Mouse (Mus musculus): ENCODE results near the gene Cadm2. TPM values are rescaled to one million over a fixed set of nuclear protein-coding genes. Genes with fewer than 3 reads are reported as not detected.

Cadm2 gene
- polyA plus RNA-seq, 1 experiment from 2014 or later, result 4.1 TPM

GRCm38 (mm10) chr16:67017710-67018109 lies 603.0 kb downstream of the Cadm2 start:
- no peak overlapping the region for H3K27ac ChIP-seq

DNA sequence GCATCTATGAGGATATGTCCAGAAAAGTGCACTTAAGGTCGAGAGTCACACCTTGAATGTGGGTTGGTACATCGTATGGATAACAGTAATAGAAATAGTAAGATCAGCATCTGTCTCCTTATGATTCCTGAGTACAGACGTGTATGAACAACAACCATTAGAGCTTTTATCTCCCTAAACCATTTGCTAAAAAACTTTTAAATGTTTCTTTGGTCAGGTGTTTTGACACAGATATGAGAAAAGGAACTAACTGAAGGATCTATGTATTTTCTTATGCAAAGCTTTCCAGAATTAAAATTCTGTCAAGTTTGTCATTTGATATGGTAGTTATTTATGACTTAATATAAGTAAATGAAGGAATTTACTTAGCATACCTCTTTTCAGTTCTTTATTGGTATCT lies 617.5 kb downstream of the Cadm2 start:
- no peak overlapping the region for H3K4me3 ChIP-seq (replicated peaks)
- H3K27me3 ChIP-seq, result no peaks in the 10 kb centered on the region
- H3K9ac ChIP-seq (replicated peaks), result no peak overlapping the region
- no peak for ATAC-seq (ENCODE audit: insufficient number of reproducible peaks, insufficient read depth, low FRiP score, low TSS enrichment, low read depth)
- no peak overlapping the region for H3K27ac ChIP-seq
- H3K4me2 ChIP-seq, result no peak overlapping the region
- H3K9me3 ChIP-seq, result no peaks in the 10 kb centered on the region
- H3K36me3 ChIP-seq, result no peaks in the 10 kb centered on the region
- WGBS, result 81% methylated on average over 3 of the region's 3 CpGs
- H3K4me1 ChIP-seq (replicated peaks), result no peaks in the 10 kb centered on the region

More at GRCm38 (mm10) chr16:67017710-67018109, 603.0 kb downstream of the Cadm2 start:
- no peaks in the 10 kb centered on the region for H3K9me3 ChIP-seq
- 89% methylated on average over 2 of the region's 2 CpGs for WGBS
- H3K27me3 ChIP-seq, result no peaks in the 10 kb centered on the region
- H3K4me1 ChIP-seq (replicated peaks), result no peaks in the 10 kb centered on the region
- no peaks in the 10 kb centered on the region for H3K36me3 ChIP-seq
- no peak overlapping the region for H3K4me2 ChIP-seq
- no peak overlapping the region for H3K4me3 ChIP-seq (replicated peaks)
- ATAC-seq (ENCODE audit: insufficient number of reproducible peaks, insufficient read depth, low FRiP score, low TSS enrichment, low read depth), result no peak
- H3K9ac ChIP-seq (replicated peaks), result no peak overlapping the region

- no peak overlapping the region for H3K27ac ChIP-seq
- H3K4me3 ChIP-seq (replicated peaks), result no peak overlapping the region
- no peak for ATAC-seq (ENCODE audit: insufficient number of reproducible peaks, insufficient read depth, low FRiP score, low TSS enrichment, low read depth)
- H3K4me1 ChIP-seq (replicated peaks), result no peaks in the 10 kb centered on the region
- no peak overlapping the region for H3K4me2 ChIP-seq
- no peaks in the 10 kb centered on the region for H3K36me3 ChIP-seq
- H3K9me3 ChIP-seq, result no peaks in the 10 kb centered on the region
- no peak overlapping the region for H3K9ac ChIP-seq (replicated peaks)
- WGBS, result 42% methylated on average over 4 of the region's 4 CpGs
- no peaks in the 10 kb centered on the region for H3K27me3 ChIP-seq
These were observed 619.0 kb downstream of the Cadm2 start for GRCm38 (mm10) chr16:67001707-67002106.

- Histone ChIP-seq H3K9ac (replicated peaks) (no peak overlapping the region), H3K36me3 (no peaks in the 10 kb centered on the region), H3K9me3 (no peaks in the 10 kb centered on the region), H3K4me1 (replicated peaks) (no peaks in the 10 kb centered on the region), H3K27me3 (no peaks in the 10 kb centered on the region), H3K27ac (no peak overlapping the region), H3K4me3 (replicated peaks) (no peak overlapping the region), H3K4me2 (no peak overlapping the region)
- WGBS, result 79% methylated on average over 2 of the region's 2 CpGs
- no peak for ATAC-seq (ENCODE audit: insufficient number of reproducible peaks, insufficient read depth, low FRiP score, low TSS enrichment, low read depth)
These were observed 623.2 kb downstream of the Cadm2 start for GRCm38 (mm10) chr16:66997461-66997860.

DNA sequence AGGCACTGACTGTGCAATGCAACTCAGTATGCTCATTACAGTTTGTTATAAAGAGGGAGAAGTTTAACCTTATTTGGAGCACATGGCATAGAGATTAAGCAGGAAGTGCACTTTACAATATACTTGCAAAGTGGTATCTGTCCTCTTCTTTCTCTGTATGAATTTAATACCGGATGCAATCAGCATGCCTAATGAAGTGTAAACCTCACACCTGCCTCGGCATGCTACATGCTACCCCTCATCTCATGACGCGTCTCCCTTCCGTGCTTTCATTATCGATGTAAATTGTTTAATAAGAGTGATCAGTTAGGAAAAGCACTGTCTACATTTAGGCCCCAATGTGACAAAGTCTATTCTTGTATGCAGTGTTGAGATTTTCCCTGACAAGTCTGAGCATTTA lies 633.0 kb downstream of the Cadm2 start:
- Histone ChIP-seq H3K4me1 (replicated peaks) (no peaks in the 10 kb centered on the region), H3K4me3 (replicated peaks) (no peak overlapping the region), H3K27ac (no peak overlapping the region), H3K36me3 (no peaks in the 10 kb centered on the region), H3K27me3 (no peaks in the 10 kb centered on the region), H3K4me2 (no peak overlapping the region), H3K9ac (replicated peaks) (no peak overlapping the region), H3K9me3 (no peaks in the 10 kb centered on the region)
- 95% methylated on average over 6 of the region's 6 CpGs for WGBS
- ATAC-seq (ENCODE audit: insufficient number of reproducible peaks, insufficient read depth, low FRiP score, low TSS enrichment, low read depth), result no peak

- WGBS, result 78% methylated on average over 7 of the region's 7 CpGs
- no peaks in the 10 kb centered on the region for H3K4me1 ChIP-seq (replicated peaks)
- no peaks in the 10 kb centered on the region for H3K36me3 ChIP-seq
- no peak overlapping the region for H3K4me3 ChIP-seq (replicated peaks)
- H3K9me3 ChIP-seq, result no peaks in the 10 kb centered on the region
- no peak overlapping the region for H3K27ac ChIP-seq
- no peaks in the 10 kb centered on the region for H3K27me3 ChIP-seq
- H3K4me2 ChIP-seq, result no peak overlapping the region
- H3K9ac ChIP-seq (replicated peaks), result no peak overlapping the region
- no peak for ATAC-seq (ENCODE audit: insufficient number of reproducible peaks, insufficient read depth, low FRiP score, low TSS enrichment, low read depth)
These were observed 633.8 kb downstream of the Cadm2 start for GRCm38 (mm10) chr16:66986879-66987278.

DNA sequence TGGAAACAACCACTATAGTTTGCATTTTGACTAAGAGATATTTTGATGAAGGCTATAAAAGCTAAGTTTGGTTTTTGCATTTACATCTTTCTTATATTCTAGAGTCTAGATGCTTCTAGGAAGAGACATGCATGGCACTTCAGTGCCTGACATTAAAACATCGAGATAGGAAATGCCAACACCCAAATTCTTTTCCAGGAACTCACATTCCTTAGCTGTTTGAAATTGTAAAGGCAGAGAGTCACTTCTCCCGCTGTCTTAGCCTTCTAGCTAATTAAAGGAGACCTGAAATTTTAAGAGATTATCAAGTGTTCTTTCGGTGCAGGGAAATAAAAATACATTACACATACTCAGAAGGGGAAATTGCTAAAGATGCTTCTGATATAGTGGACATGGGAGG lies 649.8 kb downstream of the Cadm2 start:
- 62% methylated on average over 3 of the region's 3 CpGs for WGBS
- no peak overlapping the region for H3K4me3 ChIP-seq (replicated peaks)
- ATAC-seq (ENCODE audit: insufficient number of reproducible peaks, insufficient read depth, low FRiP score, low TSS enrichment, low read depth), result no peak

DNA sequence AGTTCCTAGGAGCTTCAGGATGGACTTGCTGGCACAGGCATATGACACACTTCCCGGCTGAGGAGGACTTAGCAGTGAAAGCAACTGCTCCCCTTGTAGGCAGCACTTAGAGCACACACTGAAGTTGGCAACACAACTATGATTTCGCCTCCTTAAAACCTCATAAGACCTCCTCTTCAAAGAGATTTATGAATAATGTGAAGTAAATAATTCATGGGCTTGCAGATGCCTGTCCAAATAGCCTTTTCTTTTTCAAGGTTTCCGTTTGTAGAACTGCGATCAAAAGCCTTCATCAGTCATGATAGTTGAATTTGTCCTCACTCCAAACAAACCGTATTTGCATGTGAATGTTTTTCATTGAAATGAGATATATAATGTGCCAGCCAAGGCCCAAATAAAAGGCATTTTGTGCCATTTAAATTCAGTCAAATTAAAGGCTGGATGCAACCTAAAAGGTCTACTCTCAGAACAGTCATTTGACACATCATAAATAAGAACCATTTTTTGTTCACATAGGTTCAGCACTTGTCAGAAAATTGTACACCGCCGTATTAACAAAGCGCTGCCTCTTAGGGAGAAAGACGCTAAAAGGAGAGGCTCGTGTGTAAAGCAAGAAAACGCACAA lies 651.1 kb downstream of the Cadm2 start:
- no peak for ATAC-seq (ENCODE audit: insufficient number of reproducible peaks, insufficient read depth, low FRiP score, low TSS enrichment, low read depth)
- H3K4me2 ChIP-seq, result no peak overlapping the region
- 76% methylated on average over 11 of the region's 11 CpGs for WGBS

More for the DNA sequence above, 649.8 kb downstream of the Cadm2 start:
- H3K9ac ChIP-seq (replicated peaks), result no peak overlapping the region
- H3K4me2 ChIP-seq, result no peak overlapping the region
- no peaks in the 10 kb centered on the region for H3K4me1 ChIP-seq (replicated peaks)
- no peak overlapping the region for H3K27ac ChIP-seq
- no peaks in the 10 kb centered on the region for H3K9me3 ChIP-seq
- H3K36me3 ChIP-seq, result no peaks in the 10 kb centered on the region
- no peaks in the 10 kb centered on the region for H3K27me3 ChIP-seq

GRCm38 (mm10) chr16:66968336-66968735 lies 652.4 kb downstream of the Cadm2 start:
- WGBS, result 84% methylated on average over 5 of the region's 5 CpGs
- ATAC-seq (ENCODE audit: insufficient number of reproducible peaks, insufficient read depth, low FRiP score, low TSS enrichment, low read depth), result no peak
- H3K4me2 ChIP-seq, result no peak overlapping the region

More for the DNA sequence above, 651.1 kb downstream of the Cadm2 start:
- no peak overlapping the region for H3K27ac ChIP-seq
- no peaks in the 10 kb centered on the region for H3K36me3 ChIP-seq
- H3K9me3 ChIP-seq, result no peaks in the 10 kb centered on the region
- no peaks in the 10 kb centered on the region for H3K27me3 ChIP-seq
- H3K4me3 ChIP-seq (replicated peaks), result no peak overlapping the region
- H3K9ac ChIP-seq (replicated peaks), result no peak overlapping the region
- H3K4me1 ChIP-seq (replicated peaks), result no peaks in the 10 kb centered on the region

DNA sequence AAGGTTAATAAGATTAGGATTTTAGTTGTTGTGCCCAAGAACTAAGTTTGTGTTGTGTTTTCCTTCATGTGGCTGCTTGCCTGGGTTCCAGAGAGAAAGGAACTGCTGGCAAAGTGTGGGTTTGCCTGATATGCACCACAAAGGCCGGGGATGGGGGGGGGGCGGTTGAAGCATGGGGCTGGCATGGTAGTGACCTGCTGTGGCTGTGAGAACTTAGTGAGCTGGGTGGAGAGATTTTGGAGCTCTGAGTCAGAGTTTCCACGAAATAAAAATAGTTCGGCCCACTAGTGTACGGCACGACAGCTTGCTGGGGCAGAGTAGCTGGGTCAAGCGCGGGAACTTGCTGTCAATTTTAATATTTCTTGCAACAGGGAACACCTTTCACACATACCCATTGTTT lies 653.0 kb downstream of the Cadm2 start:
- 85% methylated on average over 8 of the region's 8 CpGs for WGBS
- Histone ChIP-seq H3K27me3 (no peaks in the 10 kb centered on the region), H3K4me1 (replicated peaks) (no peaks in the 10 kb centered on the region), H3K4me2 (no peak overlapping the region), H3K27ac (no peak overlapping the region), H3K9ac (replicated peaks) (no peak overlapping the region), H3K36me3 (no peaks in the 10 kb centered on the region), H3K4me3 (replicated peaks) (no peak overlapping the region), H3K9me3 (no peaks in the 10 kb centered on the region)
- ATAC-seq (ENCODE audit: insufficient number of reproducible peaks, insufficient read depth, low FRiP score, low TSS enrichment, low read depth), result no peak

More at GRCm38 (mm10) chr16:66968336-66968735, 652.4 kb downstream of the Cadm2 start:
- H3K9me3 ChIP-seq, result no peaks in the 10 kb centered on the region
- no peak overlapping the region for H3K4me3 ChIP-seq (replicated peaks)
- no peaks in the 10 kb centered on the region for H3K36me3 ChIP-seq
- no peaks in the 10 kb centered on the region for H3K4me1 ChIP-seq (replicated peaks)
- H3K9ac ChIP-seq (replicated peaks), result no peak overlapping the region
- no peaks in the 10 kb centered on the region for H3K27me3 ChIP-seq
- H3K27ac ChIP-seq, result no peak overlapping the region

GRCm38 (mm10) chr16:66959146-66959545 lies 661.6 kb downstream of the Cadm2 start:
- Histone ChIP-seq H3K4me2 (no peak overlapping the region), H3K9ac (replicated peaks) (no peak overlapping the region), H3K9me3 (no peaks in the 10 kb centered on the region), H3K4me3 (replicated peaks) (no peak overlapping the region), H3K27ac (no peak overlapping the region), H3K27me3 (no peaks in the 10 kb centered on the region), H3K36me3 (no peaks in the 10 kb centered on the region), H3K4me1 (replicated peaks) (no peaks in the 10 kb centered on the region)
- WGBS, result 65% methylated on average over 3 of the region's 3 CpGs
- ATAC-seq (ENCODE audit: insufficient number of reproducible peaks, insufficient read depth, low FRiP score, low TSS enrichment, low read depth), result no peak

DNA sequence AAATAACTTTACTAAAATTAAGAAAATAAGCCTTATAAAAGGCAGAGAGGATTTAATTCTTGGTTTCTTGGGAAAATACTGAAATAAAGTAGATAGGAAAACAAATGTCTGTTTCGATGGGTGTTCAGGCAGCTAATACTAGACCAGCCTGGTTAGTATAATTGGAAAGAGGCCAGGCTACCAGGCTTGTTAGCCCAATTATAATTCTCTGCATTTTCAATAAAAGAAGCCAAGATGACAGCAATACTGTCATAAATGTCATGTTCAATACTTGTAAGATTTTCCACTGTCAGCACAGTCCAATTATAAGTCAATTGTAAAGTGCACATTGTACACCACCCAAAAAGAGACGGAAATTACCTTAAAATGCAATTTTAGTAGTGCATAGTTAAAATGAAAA lies 664.8 kb downstream of the Cadm2 start:
- no peak overlapping the region for H3K4me2 ChIP-seq
- WGBS, result 73% methylated on average over 2 of the region's 2 CpGs

More for the DNA sequence above, 664.8 kb downstream of the Cadm2 start:
- H3K9me3 ChIP-seq, result no peaks in the 10 kb centered on the region
- H3K9ac ChIP-seq (replicated peaks), result no peak overlapping the region
- no peak overlapping the region for H3K27ac ChIP-seq
- H3K4me1 ChIP-seq (replicated peaks), result no peaks in the 10 kb centered on the region
- no peaks in the 10 kb centered on the region for H3K36me3 ChIP-seq
- H3K4me3 ChIP-seq (replicated peaks), result no peak overlapping the region
- no peaks in the 10 kb centered on the region for H3K27me3 ChIP-seq
- ATAC-seq (ENCODE audit: insufficient number of reproducible peaks, insufficient read depth, low FRiP score, low TSS enrichment, low read depth), result no peak

Measured in limb, embryonic 12.5 days (tissue).